Mouse (Mus musculus): ENCODE results near the gene Hunk. TPM values are rescaled to one million over a fixed set of nuclear protein-coding genes. Genes with fewer than 3 reads are reported as not detected.

Hunk gene
- 17.9 and 18.9 TPM in 2 replicates for polyA plus RNA-seq (2016; fragmentation: Nextera tagmentation; extraction: Ambion mirVana)

DNA sequence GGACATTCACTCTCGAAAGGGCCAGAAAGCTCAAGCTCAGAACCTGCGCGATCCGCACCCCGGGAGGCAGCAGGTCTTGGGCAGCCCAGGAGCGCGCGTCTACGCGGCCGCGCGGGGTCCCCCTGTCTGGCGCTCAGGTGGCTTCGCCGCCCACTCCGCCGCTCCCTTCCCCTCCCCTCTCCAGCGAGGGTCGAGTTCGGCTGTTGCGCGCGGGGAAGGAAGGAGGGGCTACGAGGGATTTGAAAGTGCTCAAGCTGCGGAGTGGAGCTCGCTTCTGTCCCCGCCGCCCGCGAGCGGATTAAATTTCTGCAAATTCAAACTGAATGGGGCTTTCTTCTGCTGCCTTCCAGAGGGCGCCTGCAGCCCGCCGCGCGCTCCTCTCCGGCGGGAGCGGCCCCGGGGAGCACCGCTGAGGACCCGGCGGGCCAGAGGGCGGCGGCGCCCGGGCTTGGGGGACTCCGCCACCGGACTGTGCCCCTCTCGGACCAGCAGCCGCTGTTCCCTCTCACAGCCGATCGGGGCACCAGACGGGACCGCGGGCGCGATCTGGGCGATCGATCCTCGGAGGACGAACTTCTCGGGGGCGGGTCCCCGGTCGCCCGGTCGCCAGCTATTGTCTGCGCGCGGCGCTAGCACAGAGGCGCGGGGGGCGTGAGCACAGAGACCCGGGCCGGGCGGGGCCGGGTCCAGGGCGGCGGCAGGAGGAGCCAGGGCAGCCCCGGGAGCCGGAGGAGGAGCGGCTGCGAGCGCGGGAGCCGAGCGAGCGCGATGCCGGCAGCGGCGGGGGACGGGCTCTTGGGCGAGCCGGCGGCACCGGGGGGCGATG lies at the start of gene Hunk:
Gene Hunk (plus strand): TSS at position 326 of the 826 bp plus-strand sequence.
- under 1% methylated on average over 87 of the region's 101 CpGs for WGBS
- Histone ChIP-seq H3K4me1 (peaks cover 39% of the 10 kb centered on the region), H3K27me3 (peaks cover 21% of the 10 kb centered on the region), H3K36me3 (peaks cover 6% of the 10 kb centered on the region), H3K4me3 (peak within 1 kb of the TSS; percentile 65), H3K27ac (peak within 1 kb of the TSS; percentile 94), H3K4me2 (replicated peaks) (peak within 1 kb of the TSS; percentile 80), H3K9me3 (replicated peaks) (no peaks in the 10 kb centered on the region), H3K9ac (peak within 1 kb of the TSS; percentile 84)
- ATAC-seq (ENCODE audit: low FRiP score), result peak; percentile 84

- Histone ChIP-seq H3K27me3 (no peaks in the 10 kb centered on the region), H3K9ac (no peak overlapping the region), H3K36me3 (no peaks in the 10 kb centered on the region), H3K4me1 (no peaks in the 10 kb centered on the region), H3K4me2 (replicated peaks) (no peak overlapping the region), H3K27ac (no peak overlapping the region), H3K4me3 (no peak overlapping the region), H3K9me3 (replicated peaks) (no peaks in the 10 kb centered on the region)
- WGBS, result 83% methylated on average over 6 of the region's 6 CpGs
- no peak for ATAC-seq (ENCODE audit: low FRiP score)
Measured at GRCm38 (mm10) chr16:90339026-90339425, 46.8 kb upstream of the Hunk start.

- Histone ChIP-seq H3K9me3 (replicated peaks) (no peaks in the 10 kb centered on the region), H3K4me3 (no peak overlapping the region), H3K36me3 (no peaks in the 10 kb centered on the region), H3K9ac (no peak overlapping the region), H3K4me1 (no peaks in the 10 kb centered on the region), H3K27me3 (no peaks in the 10 kb centered on the region), H3K27ac (no peak overlapping the region), H3K4me2 (replicated peaks) (no peak overlapping the region)
- ATAC-seq (ENCODE audit: low FRiP score), result no peak
- WGBS, result 88% methylated on average over 5 of the region's 5 CpGs
Measured at GRCm38 (mm10) chr16:90341086-90341485, 44.7 kb upstream of the Hunk start.

GRCm38 (mm10) chr16:90349700-90350548 lies 35.9 kb upstream of the Hunk start:
- ATAC-seq (ENCODE audit: low FRiP score), result peak; percentile 96
- H3K27me3 ChIP-seq, result no peaks in the 10 kb centered on the region
- H3K36me3 ChIP-seq, result no peaks in the 10 kb centered on the region
- 29% methylated on average over 12 of the region's 13 CpGs for WGBS
- H3K9ac ChIP-seq, result no peak overlapping the region
- H3K4me2 ChIP-seq (replicated peaks), result no peak overlapping the region
- no peaks in the 10 kb centered on the region for H3K4me1 ChIP-seq
- no peak overlapping the region for H3K4me3 ChIP-seq
- H3K27ac ChIP-seq, result no peak overlapping the region
- no peaks in the 10 kb centered on the region for H3K9me3 ChIP-seq (replicated peaks)

- WGBS, result 71% methylated on average over 8 of the region's 8 CpGs
- Histone ChIP-seq H3K4me1 (no peaks in the 10 kb centered on the region), H3K9ac (no peak overlapping the region), H3K36me3 (no peaks in the 10 kb centered on the region), H3K4me2 (replicated peaks) (no peak overlapping the region), H3K4me3 (no peak overlapping the region), H3K27ac (no peak overlapping the region), H3K27me3 (no peaks in the 10 kb centered on the region), H3K9me3 (replicated peaks) (no peaks in the 10 kb centered on the region)
- ATAC-seq (ENCODE audit: low FRiP score), result no peak
Measured at GRCm38 (mm10) chr16:90351726-90352125, 34.1 kb upstream of the Hunk start.

DNA sequence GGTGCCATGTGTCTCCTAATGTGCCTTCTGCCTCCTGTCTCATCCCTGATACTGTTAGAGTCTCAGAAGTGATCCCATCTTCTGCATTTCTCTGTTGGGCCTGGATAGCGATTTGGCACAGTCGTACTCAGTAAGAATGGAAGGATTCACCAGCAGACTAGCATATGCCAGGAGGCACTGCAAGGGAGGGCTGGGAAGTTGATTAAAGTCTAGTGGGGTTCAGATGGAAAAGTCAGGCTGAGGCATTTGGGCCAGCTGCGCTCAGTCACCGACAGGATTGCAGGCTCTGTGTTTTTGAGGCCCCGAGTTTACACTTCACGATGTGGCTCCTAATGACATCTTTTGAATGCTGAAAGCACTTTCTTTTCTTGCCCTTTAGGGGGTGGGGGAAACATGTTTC lies 33.1 kb upstream of the Hunk start:
- H3K4me1 ChIP-seq, result no peaks in the 10 kb centered on the region
- no peak overlapping the region for H3K27ac ChIP-seq
- no peak for ATAC-seq (ENCODE audit: low FRiP score)
- no peaks in the 10 kb centered on the region for H3K9me3 ChIP-seq (replicated peaks)
- 55% methylated on average over 6 of the region's 6 CpGs for WGBS
- H3K4me3 ChIP-seq, result no peak overlapping the region
- no peak overlapping the region for H3K4me2 ChIP-seq (replicated peaks)
- H3K27me3 ChIP-seq, result no peaks in the 10 kb centered on the region
- no peaks in the 10 kb centered on the region for H3K36me3 ChIP-seq
- no peak overlapping the region for H3K9ac ChIP-seq

DNA sequence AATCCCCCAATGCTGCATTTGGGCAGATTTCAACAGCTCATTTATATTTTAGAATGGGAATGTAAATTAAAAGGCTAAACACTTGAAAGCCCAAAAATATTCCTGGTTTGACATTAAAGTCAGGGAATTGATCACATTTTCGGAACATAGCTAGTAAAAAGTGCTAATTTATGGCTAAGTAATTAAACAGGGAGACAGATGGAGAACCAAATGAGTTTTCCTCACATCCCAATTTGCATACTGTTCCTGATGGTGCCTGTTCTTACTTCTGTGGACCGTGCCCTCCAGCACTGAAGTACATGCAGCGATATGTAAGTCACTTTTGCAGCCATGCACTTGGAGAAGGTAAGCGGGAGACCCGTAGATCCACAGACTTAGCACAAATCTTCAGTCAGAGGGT lies 32.7 kb upstream of the Hunk start:
- 85% methylated on average over 5 of the region's 5 CpGs for WGBS
- no peak for ATAC-seq (ENCODE audit: low FRiP score)

GRCm38 (mm10) chr16:90359329-90359728 lies 26.5 kb upstream of the Hunk start:
- 83% methylated on average over 9 of the region's 9 CpGs for WGBS
- no peak for ATAC-seq (ENCODE audit: low FRiP score)
- Histone ChIP-seq H3K36me3 (no peaks in the 10 kb centered on the region), H3K4me1 (peaks cover 8% of the 10 kb centered on the region; the same call in 1 of the 2 replicates), H3K9ac (no peak overlapping the region), H3K4me2 (replicated peaks) (no peak overlapping the region), H3K27ac (no peak overlapping the region), H3K27me3 (no peaks in the 10 kb centered on the region), H3K4me3 (no peak overlapping the region), H3K9me3 (replicated peaks) (no peaks in the 10 kb centered on the region)

More for the DNA sequence above, 32.7 kb upstream of the Hunk start:
- Histone ChIP-seq H3K4me2 (replicated peaks) (no peak overlapping the region), H3K4me1 (0 out of 2 replicates have a peak, but pooled peaks cover 3% of the 10 kb centered on the region), H3K9ac (no peak overlapping the region), H3K9me3 (replicated peaks) (no peaks in the 10 kb centered on the region), H3K36me3 (no peaks in the 10 kb centered on the region), H3K4me3 (no peak overlapping the region), H3K27me3 (no peaks in the 10 kb centered on the region), H3K27ac (no peak overlapping the region)

GRCm38 (mm10) chr16:90359750-90360149 lies 26.1 kb upstream of the Hunk start:
- no peak overlapping the region for H3K4me2 ChIP-seq (replicated peaks)
- WGBS, result 31% methylated on average over 4 of the region's 4 CpGs
- no peaks in the 10 kb centered on the region for H3K9me3 ChIP-seq (replicated peaks)
- H3K4me3 ChIP-seq, result no peak overlapping the region
- H3K27ac ChIP-seq, result no peak overlapping the region
- H3K9ac ChIP-seq, result no peak overlapping the region
- H3K36me3 ChIP-seq, result no peaks in the 10 kb centered on the region
- peaks cover 8% of the 10 kb centered on the region; the same call in 1 of the 2 replicates for H3K4me1 ChIP-seq
- no peaks in the 10 kb centered on the region for H3K27me3 ChIP-seq
- ATAC-seq (ENCODE audit: low FRiP score), result no peak

DNA sequence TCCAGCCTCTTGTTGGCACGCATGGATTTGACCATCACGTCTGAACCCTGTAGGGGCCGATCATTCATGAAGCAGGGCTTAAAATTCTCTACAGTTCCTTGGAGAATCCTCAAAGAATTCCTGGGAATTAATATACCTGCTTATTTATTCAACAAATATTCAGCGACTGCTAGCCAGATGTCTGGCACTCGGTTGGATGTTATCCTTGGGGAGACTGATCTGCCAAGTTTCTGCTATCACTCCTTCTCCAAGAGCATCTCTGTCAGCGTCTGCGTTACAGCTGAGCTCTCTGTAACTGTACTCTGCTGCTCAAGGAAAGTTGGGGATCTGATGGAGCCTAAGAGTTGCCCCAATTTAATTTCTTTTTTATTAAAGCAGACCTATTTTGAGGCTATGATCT lies 25.5 kb upstream of the Hunk start:
- Histone ChIP-seq H3K4me2 (replicated peaks) (no peak overlapping the region), H3K9ac (no peak overlapping the region), H3K4me3 (no peak overlapping the region), H3K27me3 (no peaks in the 10 kb centered on the region), H3K9me3 (replicated peaks) (no peaks in the 10 kb centered on the region), H3K36me3 (no peaks in the 10 kb centered on the region), H3K4me1 (peaks cover 8% of the 10 kb centered on the region; the same call in 1 of the 2 replicates), H3K27ac (no peak overlapping the region)
- 66% methylated on average over 7 of the region's 7 CpGs for WGBS
- no peak for ATAC-seq (ENCODE audit: low FRiP score)

GRCm38 (mm10) chr16:90362926-90363325 lies 22.9 kb upstream of the Hunk start:
- no peaks in the 10 kb centered on the region for H3K27me3 ChIP-seq
- H3K36me3 ChIP-seq, result no peaks in the 10 kb centered on the region
- peaks cover 8% of the 10 kb centered on the region; the same call in 1 of the 2 replicates for H3K4me1 ChIP-seq
- H3K27ac ChIP-seq, result no peak overlapping the region
- no peak overlapping the region for H3K4me2 ChIP-seq (replicated peaks)
- no peaks in the 10 kb centered on the region for H3K9me3 ChIP-seq (replicated peaks)
- no peak overlapping the region for H3K4me3 ChIP-seq
- no peak overlapping the region for H3K9ac ChIP-seq
- 73% methylated on average over 6 of the region's 6 CpGs for WGBS
- ATAC-seq (ENCODE audit: low FRiP score), result no peak

GRCm38 (mm10) chr16:90379897-90380296 lies 5.9 kb upstream of the Hunk start:
- Histone ChIP-seq H3K27me3 (peaks cover 24% of the 10 kb centered on the region), H3K9me3 (replicated peaks) (no peaks in the 10 kb centered on the region), H3K27ac (no peak overlapping the region), H3K4me3 (no peak overlapping the region), H3K4me2 (replicated peaks) (no peak overlapping the region), H3K9ac (no peak overlapping the region), H3K4me1 (peaks cover 4% of the 10 kb centered on the region), H3K36me3 (no peaks in the 10 kb centered on the region)
- peak; percentile 40; the same call in 1 of the 2 replicates for ATAC-seq (ENCODE audit: low FRiP score)
- 16% methylated on average over 11 of the region's 11 CpGs for WGBS

All from hindbrain, embryonic 12.5 days (tissue).